Mouse (Mus musculus): ENCODE measurements around the gene 1600014C10Rik. TPM values are rescaled to one million over a fixed set of nuclear protein-coding genes. Genes with fewer than 3 reads are reported as not detected.

The 1600014C10Rik gene
- total and polyA plus RNA-seq, 2 experiments from 2014 or later: 25.6 to 35.8 TPM

GRCm38 (mm10) chr7:38152571-38152970 is 30.4 kb upstream of the 1600014C10Rik start:
- Histone ChIP-seq H3K36me3 (ENCODE audit: insufficient read depth, low read length) (no peaks in the 10 kb centered on the region), H3K27ac (no peak overlapping the region), H3K9ac (replicated peaks; ENCODE audit: low read length) (no peak overlapping the region), H3K4me3 (ENCODE audit: low read length) (no peak overlapping the region), H3K4me1 (ENCODE audit: insufficient read depth, low read length) (no peaks in the 10 kb centered on the region), H3K27me3 (ENCODE audit: insufficient read depth, low read length) (no peaks in the 10 kb centered on the region), H3K4me2 (ENCODE audit: low read depth, low read length) (no peak overlapping the region), H3K9me3 (ENCODE audit: low read length) (no peaks in the 10 kb centered on the region)
- TF ChIP-seq CTCF (IDR thresholded peaks at IDR 0.05; ENCODE audit: low read depth): no peak
- ATAC-seq (no peak), DNase-seq (ENCODE audit: low spot score) (no peak)
- WGBS: 92% methylated on average over 3 of the region's 3 CpGs

DNA sequence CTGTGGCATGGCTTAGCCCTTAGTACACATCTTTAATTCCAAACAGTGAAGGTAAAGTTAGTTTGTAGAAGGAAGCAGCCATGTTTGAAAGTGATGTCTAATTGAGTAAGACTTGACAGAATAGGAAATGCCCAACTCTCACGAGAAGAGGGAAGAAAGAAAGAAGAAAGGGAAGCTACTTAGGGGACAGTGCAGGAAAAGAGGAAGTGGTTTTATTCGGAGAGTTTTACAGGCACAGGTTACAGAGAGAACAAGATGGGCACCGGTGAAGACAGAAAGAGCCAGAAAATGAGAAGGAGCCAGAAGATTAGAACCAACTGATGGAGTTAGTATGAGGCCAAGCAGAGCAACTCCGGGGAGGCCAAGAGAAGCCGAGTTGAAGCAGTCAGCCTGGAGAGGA is 27.2 kb upstream of the 1600014C10Rik start:
- Histone ChIP-seq H3K27ac (no peak overlapping the region), H3K4me3 (ENCODE audit: low read length) (no peak overlapping the region), H3K27me3 (ENCODE audit: insufficient read depth, low read length) (no peaks in the 10 kb centered on the region), H3K9ac (replicated peaks; ENCODE audit: low read length) (no peak overlapping the region), H3K4me1 (ENCODE audit: insufficient read depth, low read length) (no peaks in the 10 kb centered on the region), H3K36me3 (ENCODE audit: insufficient read depth, low read length) (no peaks in the 10 kb centered on the region), H3K9me3 (ENCODE audit: low read length) (no peaks in the 10 kb centered on the region), H3K4me2 (ENCODE audit: low read depth, low read length) (no peak overlapping the region)
- no peak for DNase-seq (ENCODE audit: low spot score)
- 85% methylated on average over 5 of the region's 5 CpGs for WGBS
- no peak for ATAC-seq
- no peak for TF ChIP-seq CTCF (IDR thresholded peaks at IDR 0.05; ENCODE audit: low read depth)

GRCm38 (mm10) chr7:38158764-38159458 is 24.1 kb upstream of the 1600014C10Rik start:
- Histone ChIP-seq H3K36me3 (ENCODE audit: insufficient read depth, low read length) (no peaks in the 10 kb centered on the region), H3K4me3 (ENCODE audit: low read length) (no peak overlapping the region), H3K9ac (replicated peaks; ENCODE audit: low read length) (no peak overlapping the region), H3K4me1 (ENCODE audit: insufficient read depth, low read length) (no peaks in the 10 kb centered on the region), H3K27me3 (ENCODE audit: insufficient read depth, low read length) (no peaks in the 10 kb centered on the region), H3K27ac (no peak overlapping the region), H3K4me2 (ENCODE audit: low read depth, low read length) (no peak overlapping the region), H3K9me3 (ENCODE audit: low read length) (no peaks in the 10 kb centered on the region)
- DNase-seq (ENCODE audit: low spot score): no peak
- no peak for TF ChIP-seq CTCF (IDR thresholded peaks at IDR 0.05; ENCODE audit: low read depth)
- WGBS: 86% methylated on average over 9 of the region's 9 CpGs
- no peak for ATAC-seq

DNA sequence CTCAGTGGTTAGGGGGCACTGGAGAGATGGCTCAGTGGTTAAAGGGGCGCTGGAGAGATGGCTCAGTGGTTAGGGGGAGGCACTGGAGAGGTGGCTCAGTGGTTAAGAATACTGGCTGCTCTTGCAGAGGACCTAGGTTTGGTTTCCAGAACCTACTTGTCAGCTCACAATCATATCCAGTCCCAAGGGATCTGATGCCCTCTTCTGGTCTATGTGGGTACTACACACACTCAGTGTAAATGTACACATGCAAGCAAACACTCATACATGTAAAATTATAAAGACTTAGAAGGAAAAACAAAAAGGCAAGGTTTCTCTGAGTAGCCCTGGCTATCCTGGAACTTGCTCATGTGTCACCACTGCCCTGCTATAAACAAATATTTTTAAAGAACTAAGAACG is 21.6 kb upstream of the 1600014C10Rik start:
- ATAC-seq: no peak
- no peaks in the 10 kb centered on the region for H3K27me3 ChIP-seq (ENCODE audit: insufficient read depth, low read length)
- 93% methylated on average over 2 of the region's 2 CpGs for WGBS
- H3K27ac ChIP-seq: no peak overlapping the region
- peak; percentile 49 for TF ChIP-seq CTCF (IDR thresholded peaks at IDR 0.05; ENCODE audit: low read depth)
- H3K4me2 ChIP-seq (ENCODE audit: low read depth, low read length): no peak overlapping the region
- H3K9ac ChIP-seq (replicated peaks; ENCODE audit: low read length): no peak overlapping the region
- H3K36me3 ChIP-seq (ENCODE audit: insufficient read depth, low read length): no peaks in the 10 kb centered on the region
- no peak for DNase-seq (ENCODE audit: low spot score)
- no peaks in the 10 kb centered on the region for H3K9me3 ChIP-seq (ENCODE audit: low read length)
- H3K4me3 ChIP-seq (ENCODE audit: low read length): no peak overlapping the region
- no peaks in the 10 kb centered on the region for H3K4me1 ChIP-seq (ENCODE audit: insufficient read depth, low read length)

DNA sequence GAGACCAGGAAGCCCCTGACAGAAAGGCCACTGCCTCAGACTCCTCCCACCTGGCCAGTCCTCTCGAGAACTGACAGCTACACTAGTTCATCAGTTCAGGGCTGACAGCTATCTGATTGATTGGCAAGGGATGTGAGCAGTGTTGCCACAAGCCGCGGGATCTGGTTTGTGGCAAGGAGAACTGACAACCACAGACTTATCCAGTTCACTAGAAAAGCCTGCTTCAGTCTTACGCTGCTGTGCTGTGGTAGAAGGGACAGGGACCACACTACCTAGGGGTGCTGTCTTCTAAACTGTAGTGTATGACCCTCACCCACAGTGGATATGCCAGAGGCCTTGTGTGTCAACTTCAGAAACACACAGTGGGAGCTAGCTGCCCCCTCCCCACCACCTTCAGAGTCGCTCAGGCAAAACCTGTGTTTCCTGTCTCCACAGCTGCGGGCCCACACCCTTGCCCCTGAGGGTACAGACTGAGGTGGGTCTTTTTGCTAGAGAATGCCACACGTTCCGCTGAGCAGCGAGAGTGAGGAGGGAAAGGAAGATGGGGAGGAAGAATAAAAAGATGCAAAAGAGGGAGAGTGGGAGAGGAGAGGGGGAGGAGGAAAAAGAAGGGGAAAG is 19.5 kb upstream of the 1600014C10Rik start:
- Histone ChIP-seq H3K4me1 (ENCODE audit: insufficient read depth, low read length) (no peaks in the 10 kb centered on the region; the same call in 1 of the 2 replicates), H3K36me3 (ENCODE audit: insufficient read depth, low read length) (no peaks in the 10 kb centered on the region), H3K9ac (replicated peaks; ENCODE audit: low read length) (no peak overlapping the region), H3K4me2 (ENCODE audit: low read depth, low read length) (no peak overlapping the region), H3K9me3 (ENCODE audit: low read length) (no peaks in the 10 kb centered on the region), H3K27me3 (ENCODE audit: insufficient read depth, low read length) (no peaks in the 10 kb centered on the region), H3K4me3 (ENCODE audit: low read length) (no peak overlapping the region), H3K27ac (no peak overlapping the region)
- no peak for DNase-seq (ENCODE audit: low spot score)
- ATAC-seq: no peak
- 62% methylated on average over 9 of the region's 9 CpGs for WGBS
- TF ChIP-seq CTCF (IDR thresholded peaks at IDR 0.05; ENCODE audit: low read depth): no peak

DNA sequence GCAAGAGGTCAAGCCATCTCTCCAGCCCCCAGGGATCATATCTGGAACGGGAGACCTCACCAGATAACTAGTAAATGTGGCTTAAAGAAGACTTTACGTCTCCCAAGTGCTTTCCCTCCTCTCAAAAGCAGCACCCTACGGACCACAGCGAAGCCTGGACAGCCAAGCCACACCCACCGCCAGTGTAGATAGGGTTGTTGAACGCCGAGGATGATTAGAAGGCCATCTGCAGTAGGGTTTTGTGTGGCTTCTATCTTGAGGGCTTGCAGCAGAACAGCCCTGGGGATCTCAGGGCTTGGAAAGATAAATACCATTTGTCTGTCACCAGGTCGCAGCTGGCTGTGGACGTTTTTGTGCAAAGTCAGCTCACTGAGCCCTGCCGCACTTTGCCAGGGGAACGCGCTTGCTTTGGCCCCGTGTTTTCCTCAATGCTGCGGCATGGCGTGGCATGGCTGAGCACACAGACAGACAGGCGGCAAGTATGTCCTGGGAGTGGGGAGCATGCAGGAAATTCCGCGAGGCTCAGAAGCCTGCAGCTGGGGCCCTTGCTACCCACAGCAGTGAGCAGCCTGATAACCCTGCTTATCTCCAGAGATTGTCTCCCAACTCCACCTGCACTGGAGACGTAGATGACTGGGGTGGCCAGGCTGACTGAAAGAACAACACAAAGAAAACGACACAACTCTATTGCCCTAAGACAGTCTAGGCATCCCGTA is 15.9 kb upstream of the 1600014C10Rik start:
- 66% methylated on average over 21 of the region's 21 CpGs for WGBS
- H3K9me3 ChIP-seq (ENCODE audit: low read length): no peaks in the 10 kb centered on the region
- H3K27me3 ChIP-seq (ENCODE audit: insufficient read depth, low read length): no peaks in the 10 kb centered on the region
- TF ChIP-seq CTCF (IDR thresholded peaks at IDR 0.05; ENCODE audit: low read depth): no peak
- no peaks in the 10 kb centered on the region; the same call in 1 of the 2 replicates for H3K4me1 ChIP-seq (ENCODE audit: insufficient read depth, low read length)
- H3K27ac ChIP-seq: no peak overlapping the region
- H3K9ac ChIP-seq (replicated peaks; ENCODE audit: low read length): peak overlapping the region; percentile 21; the same call in 1 of the 2 replicates
- H3K4me2 ChIP-seq (ENCODE audit: low read depth, low read length): peak overlapping the region; percentile 30
- H3K36me3 ChIP-seq (ENCODE audit: insufficient read depth, low read length): no peaks in the 10 kb centered on the region
- ATAC-seq (no peak; the same call in 1 of the 2 replicates), DNase-seq (ENCODE audit: low spot score) (no peak)
- H3K4me3 ChIP-seq (ENCODE audit: low read length): no peak overlapping the region
